Mouse (Mus musculus) intestine, embryonic 14.5 days (tissue): ENCODE results near the gene Olfr391-ps. TPM values are rescaled to one million over a fixed set of nuclear protein-coding genes. Genes with fewer than 3 reads are reported as not detected.

Source experiments
- ATAC-seq: fragments of 200-750 bp; cut with Nextera tagmentation; replicated peaks from 2 replicates; pipeline ENCODE4 v1.8.0; 2017; ENCODE audit warnings: low read depth, moderate number of reproducible peaks, moderate TSS enrichment, moderate library complexity; ENCODE audit not compliant: low FRiP score, low TSS enrichment
- DNase-seq: peaks from one replicate; pipeline ENCODE4 v3.0.0-alpha.2; 2018; ENCODE audit warnings: low spot score
- H3K27ac ChIP-seq: fragments of 300-500 bp; sonication (generic); 2 replicates; pipeline ENCODE4 v1.5.1; 2014; ENCODE audit warnings: low read depth, mild to moderate bottlenecking, control low read depth
- H3K27me3 ChIP-seq: fragments of 300-500 bp; sonication (generic); replicated peaks from 2 replicates; pipeline ENCODE4 v1.6.1; 2014; ENCODE audit warnings: low read length, control low read depth; ENCODE audit not compliant: control insufficient read depth, insufficient read depth
- H3K36me3 ChIP-seq: fragments of 300-500 bp; sonication (generic); 2 replicates; pipeline ENCODE4 v1.6.1; 2014; ENCODE audit warnings: low read length, control low read depth; ENCODE audit not compliant: control insufficient read depth, insufficient read depth
- H3K4me1 ChIP-seq: fragments of 300-500 bp; sonication (generic); replicated peaks from 2 replicates; pipeline ENCODE4 v1.6.1; 2014; ENCODE audit warnings: low read length, control low read depth, mixed read lengths; ENCODE audit not compliant: control insufficient read depth, insufficient read depth
- H3K4me2 ChIP-seq: fragments of 300-500 bp; sonication (generic); 2 replicates; pipeline ENCODE4 v1.6.1; 2014; ENCODE audit warnings: low read length
- H3K4me3 ChIP-seq: fragments of 300-500 bp; sonication (generic); 2 replicates; pipeline ENCODE4 v1.5.1; 2014; ENCODE audit warnings: low read depth, low read length, control low read depth, mixed read lengths
- H3K9ac ChIP-seq: fragments of 300-500 bp; sonication (generic); 2 replicates; pipeline ENCODE4 v1.6.1; 2014; ENCODE audit warnings: mild to moderate bottlenecking, low read length
- H3K9me3 ChIP-seq: fragments of 300-500 bp; sonication (generic); 2 replicates; pipeline ENCODE4 v1.6.1; 2016; ENCODE audit warnings: low read length, control low read depth; ENCODE audit not compliant: control insufficient read depth
- WGBS: fragments of 180-500 bp; shearing (Covaris S2); extraction: QIAGEN DNeasy Blood & Tissue Kit; methylation state at CpG from one replicate; pipeline ENCODE4 v1.1.7; 2014; 5-methylcytosine and 5-hydroxymethylcytosine counted together
- polyA plus RNA-seq: library from polyadenylated mRNA; unstranded; fragments of >200 nt; fragmentation: Nextera tagmentation; extraction: Ambion mirVana; gene quantifications from 2 replicates; pipeline ENCODE4 v1.2.1, GENCODE M21; 2014

Gene Olfr391-ps
- polyA plus RNA-seq: not detected in 2 replicates

DNA sequence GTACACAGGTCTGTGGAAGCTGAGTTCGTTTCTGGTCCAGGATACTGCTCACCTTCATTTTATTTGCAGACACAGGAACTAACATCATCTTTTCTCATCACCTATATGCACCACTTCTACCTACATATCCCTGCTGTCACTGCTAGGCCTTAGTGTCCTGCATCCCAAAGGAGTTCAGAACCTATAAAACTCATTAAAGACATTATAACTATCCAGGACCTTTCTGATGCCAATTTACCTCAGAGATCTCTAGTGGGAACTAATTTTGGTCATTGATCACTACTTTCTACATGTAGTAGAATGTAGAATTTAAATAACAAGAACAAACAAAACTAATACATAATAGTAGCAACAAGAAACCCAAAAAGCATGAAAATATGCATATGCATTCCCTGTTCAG lies at the start of gene Olfr391-ps:
TSS of gene Olfr391-ps (minus strand) at position 101 of the 400 bp plus-strand sequence.
- no peak within 1 kb of the TSS for H3K4me2 ChIP-seq
- no peaks in the 10 kb centered on the region for H3K27me3 ChIP-seq
- H3K4me1 ChIP-seq: no peaks in the 10 kb centered on the region
- no peak within 1 kb of the TSS for H3K4me3 ChIP-seq
- no peak within 1 kb of the TSS for H3K9ac ChIP-seq
- no peak within 1 kb of the TSS for H3K27ac ChIP-seq
- H3K9me3 ChIP-seq: 0 out of 2 replicates have a peak, but pooled peaks cover 3% of the 10 kb centered on the region
- no peak for ATAC-seq
- 17% methylated on average over 1 of the region's 1 CpGs for WGBS
- no peaks in the 10 kb centered on the region for H3K36me3 ChIP-seq
- DNase-seq: no peak

DNA sequence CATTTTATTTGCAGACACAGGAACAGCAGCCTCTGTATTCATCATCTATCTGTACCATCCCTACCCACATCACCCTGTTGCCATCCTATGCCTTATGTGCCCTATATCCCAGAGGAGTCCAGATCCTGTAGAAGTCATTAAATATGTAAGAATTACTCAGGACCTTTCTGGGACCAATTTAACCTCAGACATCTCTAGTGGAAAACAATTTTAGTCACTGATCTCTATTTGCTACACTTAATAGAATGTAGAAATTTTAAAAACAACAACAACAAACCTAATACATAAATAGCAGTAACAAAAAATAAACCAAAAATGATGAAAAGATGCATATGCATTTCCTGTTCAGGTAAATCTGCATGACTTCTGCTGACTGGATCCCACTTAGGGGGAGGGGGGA lies 48.5 kb upstream of the Olfr391-ps start, which contains the start of gene Olfr393:
TSS of gene Olfr393 (minus strand) at position 101 of the 400 bp plus-strand sequence.
- H3K9me3 ChIP-seq: no peaks in the 10 kb centered on the region
- no peaks in the 10 kb centered on the region for H3K4me1 ChIP-seq
- no peak within 1 kb of the TSS for H3K4me3 ChIP-seq
- H3K27me3 ChIP-seq: no peaks in the 10 kb centered on the region
- ATAC-seq (no peak), DNase-seq (no peak)
- H3K4me2 ChIP-seq: no peak within 1 kb of the TSS
- H3K27ac ChIP-seq: no peak within 1 kb of the TSS
- no peaks in the 10 kb centered on the region for H3K36me3 ChIP-seq
- H3K9ac ChIP-seq: no peak within 1 kb of the TSS

DNA sequence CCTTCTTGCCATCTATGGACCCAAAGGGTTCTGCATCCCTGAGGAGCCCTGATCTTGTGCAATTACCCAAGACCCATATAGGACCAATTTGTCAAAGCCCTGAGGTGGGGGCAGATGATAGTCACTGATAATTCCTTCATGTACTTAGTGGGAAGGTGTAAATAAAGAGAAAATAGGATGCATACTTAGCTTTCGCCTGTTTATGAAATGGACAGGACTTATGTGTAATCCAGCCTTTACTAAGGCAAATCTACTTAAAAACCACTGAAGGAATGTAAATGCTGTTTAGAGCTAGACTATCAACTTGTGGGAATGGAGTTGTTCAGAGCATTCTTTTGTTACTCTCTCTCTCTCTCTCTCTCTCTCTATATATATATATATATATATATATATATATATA lies 14.1 kb upstream of the Olfr391-ps start, which contains the start of gene Olfr392:
TSS of gene Olfr392 (minus strand) at position 101 of the 400 bp plus-strand sequence.
- Histone ChIP-seq H3K36me3 (no peaks in the 10 kb centered on the region), H3K27me3 (no peaks in the 10 kb centered on the region), H3K9me3 (no peaks in the 10 kb centered on the region), H3K4me3 (no peak within 1 kb of the TSS), H3K9ac (no peak within 1 kb of the TSS), H3K27ac (no peak within 1 kb of the TSS), H3K4me2 (no peak within 1 kb of the TSS), H3K4me1 (no peaks in the 10 kb centered on the region)
- no peak for DNase-seq
- no peak for ATAC-seq
- WGBS: 94% methylated on average over 1 of the region's 1 CpGs

DNA sequence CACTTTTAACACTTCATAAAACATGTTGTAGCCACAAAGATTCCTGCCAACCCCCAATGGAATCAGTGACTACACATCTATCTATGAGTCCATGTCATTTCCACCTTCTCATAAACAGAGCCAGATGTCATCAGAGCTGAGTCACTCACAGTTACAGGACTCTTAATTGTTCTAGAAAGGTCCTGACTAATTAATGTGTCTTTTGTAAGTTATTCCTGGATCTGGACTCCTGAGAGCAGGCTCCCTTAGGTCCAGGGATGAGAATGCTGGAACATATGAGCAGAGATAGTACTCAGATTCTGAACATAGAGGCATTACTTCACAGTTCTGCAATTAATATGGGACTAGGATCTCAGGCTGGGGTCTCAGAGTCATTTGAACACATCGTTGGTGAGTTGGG lies 20.2 kb downstream of the Olfr391-ps start, which contains the start of gene Olfr390:
TSS of gene Olfr390 (plus strand) at position 301 of the 400 bp plus-strand sequence.
- 69% methylated on average over 1 of the region's 1 CpGs for WGBS
- no peak for ATAC-seq
- DNase-seq: no peak

DNA sequence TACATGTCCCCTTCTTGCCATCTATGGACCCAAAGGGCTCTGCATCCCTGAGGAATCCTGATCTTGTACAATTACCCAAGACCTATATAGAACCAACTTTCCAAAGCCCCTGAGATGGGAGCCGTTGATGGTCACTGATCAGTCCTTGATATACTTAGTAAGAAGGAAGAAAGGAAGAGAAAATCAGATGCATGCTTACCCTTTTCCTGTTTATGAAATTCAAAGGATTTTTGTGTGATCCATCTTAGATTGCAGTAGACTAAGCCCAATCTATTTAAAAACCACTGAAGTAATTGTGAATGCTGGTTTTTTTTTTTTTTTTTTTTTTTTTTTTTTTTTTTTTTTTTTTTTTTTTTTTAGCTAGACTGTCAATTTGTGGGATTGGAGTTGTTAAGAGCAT lies 22.2 kb downstream of the Olfr391-ps start, which contains the start of gene Olfr389:
TSS of gene Olfr389 (minus strand) at position 101 of the 400 bp plus-strand sequence.
- Histone ChIP-seq H3K9ac (no peak within 1 kb of the TSS), H3K4me1 (no peaks in the 10 kb centered on the region), H3K36me3 (no peaks in the 10 kb centered on the region), H3K27me3 (no peaks in the 10 kb centered on the region), H3K4me3 (no peak within 1 kb of the TSS), H3K4me2 (no peak within 1 kb of the TSS), H3K9me3 (no peaks in the 10 kb centered on the region), H3K27ac (no peak within 1 kb of the TSS)
- WGBS: 86% methylated on average over 1 of the region's 1 CpGs
- DNase-seq: no peak
- ATAC-seq: no peak

More for the DNA sequence above, 20.2 kb downstream of the Olfr391-ps start, which contains the start of gene Olfr390:
- Histone ChIP-seq H3K4me2 (no peak within 1 kb of the TSS), H3K9ac (no peak within 1 kb of the TSS), H3K4me3 (no peak within 1 kb of the TSS), H3K4me1 (no peaks in the 10 kb centered on the region), H3K27ac (no peak within 1 kb of the TSS), H3K27me3 (no peaks in the 10 kb centered on the region), H3K36me3 (no peaks in the 10 kb centered on the region), H3K9me3 (no peaks in the 10 kb centered on the region)

DNA sequence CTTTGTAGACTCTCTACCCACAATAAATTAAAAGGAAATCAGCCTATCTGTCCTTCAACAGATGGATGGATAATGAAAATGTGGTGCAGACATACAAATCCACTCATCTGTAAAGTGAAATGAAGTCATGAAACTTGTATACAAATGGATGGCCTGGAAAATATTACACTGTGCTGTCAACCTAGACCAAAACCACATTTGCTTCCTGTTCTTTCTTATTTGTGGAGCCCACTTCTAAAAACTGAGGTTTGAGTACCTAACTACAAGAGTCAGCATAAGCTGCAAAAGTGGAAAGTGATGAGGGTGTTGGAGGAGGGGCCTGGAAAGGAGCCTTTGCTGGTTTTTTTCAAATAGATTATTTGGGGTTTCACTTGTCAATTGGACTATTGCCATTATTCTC lies 43.7 kb downstream of the Olfr391-ps start:
- Histone ChIP-seq H3K36me3 (no peaks in the 10 kb centered on the region), H3K4me3 (no peak overlapping the region), H3K4me2 (no peak overlapping the region), H3K9me3 (no peaks in the 10 kb centered on the region), H3K27me3 (no peaks in the 10 kb centered on the region), H3K9ac (no peak overlapping the region), H3K4me1 (no peaks in the 10 kb centered on the region), H3K27ac (no peak overlapping the region)
- no peak for ATAC-seq
- DNase-seq: no peak

Other genes starting within 250 kb of the Olfr391-ps start
- gene Olfr385, start 210.0 kb downstream of the Olfr391-ps start, polyA plus RNA-seq: not detected in 2 replicates
- gene Olfr384, start 204.5 kb downstream of the Olfr391-ps start, polyA plus RNA-seq: not detected in 2 replicates
- not detected in 2 replicates for gene Zfp735, start 114.3 kb downstream of the Olfr391-ps start, polyA plus RNA-seq
- not detected in 2 replicates for gene Olfr389, start 22.3 kb downstream of the Olfr391-ps start, polyA plus RNA-seq
- not detected in 2 replicates for gene Olfr390, start 20.1 kb downstream of the Olfr391-ps start, polyA plus RNA-seq
- not detected in 2 replicates for gene Olfr392, start 14.0 kb upstream of the Olfr391-ps start, polyA plus RNA-seq
- gene Olfr393, start 48.4 kb upstream of the Olfr391-ps start, polyA plus RNA-seq: not detected in 2 replicates
- gene Olfr394, start 87.7 kb upstream of the Olfr391-ps start, polyA plus RNA-seq: not detected in 2 replicates
- gene Olfr395, start 106.2 kb upstream of the Olfr391-ps start, polyA plus RNA-seq: not detected in 2 replicates
- gene Olfr23, start 133.6 kb upstream of the Olfr391-ps start, polyA plus RNA-seq: not detected in 2 replicates
- not detected in 2 replicates for gene Olfr397, start 157.8 kb upstream of the Olfr391-ps start, polyA plus RNA-seq
- gene Olfr398, start 187.4 kb upstream of the Olfr391-ps start, polyA plus RNA-seq: not detected in 2 replicates